Mouse (Mus musculus) spleen, adult 2 months (tissue): ENCODE results near the gene Tmem51. TPM values are rescaled to one million over a fixed set of nuclear protein-coding genes. Genes with fewer than 3 reads are reported as not detected.

Experiments
- DNase-seq, 2 experiments: peaks; one replicate each; pipeline versions ENCODE4 v3.0.0 to v3.0.0-alpha.2; 2012 to 2021; ENCODE audit warnings: low spot score in 2 of 2, low read depth in 1 of 2
- H3K27ac ChIP-seq: fragments of 200-500 bp; 2 replicates; pipeline ENCODE4 v1.5.1; 2012; ENCODE audit warnings: low read length, inconsistent platforms; ENCODE audit not compliant: insufficient read depth
- H3K27me3 ChIP-seq: fragments of 200-500 bp; 2 replicates; pipeline ENCODE4 v1.6.1; 2012; ENCODE audit warnings: mild to moderate bottlenecking, moderate library complexity, low read length, inconsistent platforms; ENCODE audit not compliant: control insufficient read depth, insufficient read depth
- H3K36me3 ChIP-seq: fragments of 200-500 bp; 2 replicates; pipeline ENCODE4 v1.6.1; 2012; ENCODE audit warnings: mild to moderate bottlenecking, low read length, inconsistent platforms; ENCODE audit not compliant: control insufficient read depth, insufficient read depth
- H3K4me1 ChIP-seq: fragments of 200-500 bp; 2 replicates; pipeline ENCODE4 v1.6.1; 2011; ENCODE audit warnings: inconsistent platforms; ENCODE audit not compliant: control insufficient read depth, insufficient read depth, insufficient read length
- H3K4me3 ChIP-seq: fragments of 200-500 bp; 2 replicates; pipeline ENCODE4 v1.5.1; 2011; ENCODE audit warnings: mild to moderate bottlenecking, inconsistent platforms; ENCODE audit not compliant: insufficient read depth, insufficient read length; ENCODE audit errors: extremely low read depth
- CTCF ChIP-seq: fragments of 200-500 bp; IDR thresholded peaks from 2 replicates; pipeline ENCODE4 v1.5.1; 2011; ENCODE audit warnings: mild to moderate bottlenecking, inconsistent platforms; ENCODE audit not compliant: insufficient read depth, insufficient read length, insufficient replicate concordance; ENCODE audit errors: extremely low read depth
- POLR2A ChIP-seq: fragments of 200-500 bp; IDR thresholded peaks from 2 replicates; pipeline ENCODE4 v1.6.1; 2011; ENCODE audit warnings: low read depth, low read length, inconsistent platforms
- WGBS: fragments of 180-500 bp; shearing (Covaris S2); methylation state at CpG from one replicate; pipeline ENCODE4 v1.1.7; 2018; 5-methylcytosine and 5-hydroxymethylcytosine counted together
- polyA plus RNA-seq: library from polyadenylated mRNA; depleted of rRNA; stranded (reverse); fragments of >200 nt; gene quantifications from 2 replicates; pipeline ENCODE4 v1.2.3, GENCODE M21; 2012

Tmem51 gene
- polyA plus RNA-seq, 1 experiment, result 21.0 TPM

- no peaks in the 10 kb centered on the region for H3K36me3 ChIP-seq
- H3K27me3 ChIP-seq, result no peaks in the 10 kb centered on the region
- 41% methylated on average over 7 of the region's 7 CpGs for WGBS
- no peak overlapping the region for H3K4me3 ChIP-seq
- TF ChIP-seq CTCF (no peak), POLR2A (no peak)
- H3K4me1 ChIP-seq, result peaks cover 4% of the 10 kb centered on the region; the same call in 1 of the 2 replicates
- no peak for DNase-seq
- H3K27ac ChIP-seq, result no peak overlapping the region
Measured at GRCm38 (mm10) chr4:142046496-142046895, 37.6 kb downstream of the Tmem51 start.

- no peaks in the 10 kb centered on the region for H3K36me3 ChIP-seq
- WGBS, result 84% methylated on average over 14 of the region's 14 CpGs
- no peak overlapping the region for H3K4me3 ChIP-seq
- DNase-seq, result no peak
- no peaks in the 10 kb centered on the region for H3K27me3 ChIP-seq
- TF ChIP-seq POLR2A, result no peak
- no peak for TF ChIP-seq CTCF
- peaks cover 4% of the 10 kb centered on the region; the same call in 1 of the 2 replicates for H3K4me1 ChIP-seq
- no peak overlapping the region for H3K27ac ChIP-seq
Measured at GRCm38 (mm10) chr4:142045595-142046163, 38.4 kb downstream of the Tmem51 start.

GRCm38 (mm10) chr4:142044452-142044851, 39.7 kb downstream of the Tmem51 start:
- no peak for DNase-seq
- TF ChIP-seq POLR2A, result no peak
- no peak for TF ChIP-seq CTCF
- Histone ChIP-seq H3K36me3 (no peaks in the 10 kb centered on the region), H3K27me3 (no peaks in the 10 kb centered on the region), H3K27ac (no peak overlapping the region), H3K4me3 (no peak overlapping the region), H3K4me1 (peaks cover 4% of the 10 kb centered on the region; the same call in 1 of the 2 replicates)
- 79% methylated on average over 12 of the region's 12 CpGs for WGBS

- 80% methylated on average over 9 of the region's 9 CpGs for WGBS
- Histone ChIP-seq H3K4me1 (peaks cover 4% of the 10 kb centered on the region; the same call in 1 of the 2 replicates), H3K27me3 (no peaks in the 10 kb centered on the region), H3K36me3 (no peaks in the 10 kb centered on the region), H3K27ac (no peak overlapping the region), H3K4me3 (no peak overlapping the region)
- no peak for DNase-seq
- TF ChIP-seq POLR2A (no peak), CTCF (no peak)
Measured at GRCm38 (mm10) chr4:142039662-142040353, 44.3 kb downstream of the Tmem51 start.

- no peak overlapping the region for H3K27ac ChIP-seq
- no peaks in the 10 kb centered on the region for H3K27me3 ChIP-seq
- DNase-seq, result no peak
- H3K4me1 ChIP-seq, result no peaks in the 10 kb centered on the region
- TF ChIP-seq POLR2A, result no peak
- no peak for TF ChIP-seq CTCF
- WGBS, result 72% methylated on average over 4 of the region's 4 CpGs
- H3K36me3 ChIP-seq, result no peaks in the 10 kb centered on the region
- H3K4me3 ChIP-seq, result no peak overlapping the region
Measured at GRCm38 (mm10) chr4:142037897-142038296, 46.2 kb downstream of the Tmem51 start.

- no peak for TF ChIP-seq CTCF
- TF ChIP-seq POLR2A, result no peak
- H3K27me3 ChIP-seq, result no peaks in the 10 kb centered on the region
- 18% methylated on average over 13 of the region's 13 CpGs for WGBS
- no peak for DNase-seq
- H3K27ac ChIP-seq, result no peak overlapping the region
- H3K4me1 ChIP-seq, result no peaks in the 10 kb centered on the region
- no peak overlapping the region for H3K4me3 ChIP-seq
- H3K36me3 ChIP-seq, result no peaks in the 10 kb centered on the region
Measured at GRCm38 (mm10) chr4:142028533-142028932, 55.6 kb downstream of the Tmem51 start.

- Histone ChIP-seq H3K27ac (no peak overlapping the region), H3K4me1 (no peaks in the 10 kb centered on the region), H3K36me3 (no peaks in the 10 kb centered on the region), H3K27me3 (no peaks in the 10 kb centered on the region), H3K4me3 (no peak overlapping the region)
- no peak for DNase-seq
- no peak for TF ChIP-seq POLR2A
- 90% methylated on average over 2 of the region's 2 CpGs for WGBS
Measured at GRCm38 (mm10) chr4:142026965-142027364, 57.1 kb downstream of the Tmem51 start.
